Mouse (Mus musculus): ENCODE results near the gene Kcnmb4.

The Kcnmb4 gene

GRCm38 (mm10) chr10:116473759-116474549 is at the start of gene Kcnmb4:
Kcnmb4 (minus strand) TSS chr10:116473878.
- peak; percentile 9 for DNase-seq

- no peak for DNase-seq
Measured at GRCm38 (mm10) chr10:116519588-116519987, 45.9 kb upstream of the Kcnmb4 start.

GRCm38 (mm10) chr10:116515590-116515989 is 41.9 kb upstream of the Kcnmb4 start:
- DNase-seq = no peak

GRCm38 (mm10) chr10:116515158-116515557 is 41.5 kb upstream of the Kcnmb4 start:
- DNase-seq = no peak

- DNase-seq = no peak
Measured at GRCm38 (mm10) chr10:116513254-116513635, 39.6 kb upstream of the Kcnmb4 start.

- no peak for DNase-seq
Measured at GRCm38 (mm10) chr10:116512521-116513253, 39.0 kb upstream of the Kcnmb4 start.

- no peak for DNase-seq
Measured at GRCm38 (mm10) chr10:116505303-116506014, 31.8 kb upstream of the Kcnmb4 start.

- no peak for DNase-seq
Measured at GRCm38 (mm10) chr10:116492768-116493167, 19.1 kb upstream of the Kcnmb4 start.

- DNase-seq = no peak
Measured at GRCm38 (mm10) chr10:116486895-116487747, 13.4 kb upstream of the Kcnmb4 start.

GRCm38 (mm10) chr10:116481917-116482316 is 8.2 kb upstream of the Kcnmb4 start:
- no peak for DNase-seq

GRCm38 (mm10) chr10:116480988-116481387 is 7.3 kb upstream of the Kcnmb4 start:
- DNase-seq = no peak

GRCm38 (mm10) chr10:116476559-116476958 is 2.9 kb upstream of the Kcnmb4 start:
- no peak for DNase-seq

GRCm38 (mm10) chr10:116475725-116476124 is 2.0 kb upstream of the Kcnmb4 start:
- DNase-seq = no peak

- DNase-seq = peak; percentile 22
Measured at GRCm38 (mm10) chr10:116473071-116473758, 463 bp downstream of the Kcnmb4 start.

- DNase-seq = no peak
Measured at GRCm38 (mm10) chr10:116472579-116472978, 1.1 kb downstream of the Kcnmb4 start.

- DNase-seq = no peak
Measured at GRCm38 (mm10) chr10:116470306-116470925, 3.3 kb downstream of the Kcnmb4 start.

- no peak for DNase-seq
Measured at GRCm38 (mm10) chr10:116468094-116468493, 5.6 kb downstream of the Kcnmb4 start.

- no peak for DNase-seq
Measured at GRCm38 (mm10) chr10:116463753-116464345, 9.8 kb downstream of the Kcnmb4 start.

GRCm38 (mm10) chr10:116461443-116461842 is 12.2 kb downstream of the Kcnmb4 start:
- no peak for DNase-seq

GRCm38 (mm10) chr10:116458786-116459185 is 14.9 kb downstream of the Kcnmb4 start:
- no peak for DNase-seq

GRCm38 (mm10) chr10:116452771-116453170 is 20.9 kb downstream of the Kcnmb4 start:
- no peak for DNase-seq

Measured in lung, postnatal 10 days (tissue).